Mouse (Mus musculus) bone marrow, adult 2 months (tissue): ENCODE measurements around the gene Prr29.

Experiments used
- CTCF ChIP-seq: fragments of 200-500 bp; IDR thresholded peaks from 2 replicates; pipeline ENCODE4 v1.5.1; 2011; ENCODE audit warnings: low read length, control low read depth; ENCODE audit not compliant: control insufficient read depth, insufficient read depth
- POLR2A ChIP-seq: fragments of 200-500 bp; IDR thresholded peaks from 2 replicates; pipeline ENCODE4 v1.6.1; 2011; ENCODE audit warnings: low read depth, mild to moderate bottlenecking, control low read depth, low read length, borderline replicate concordance; ENCODE audit not compliant: control insufficient read depth

DNA sequence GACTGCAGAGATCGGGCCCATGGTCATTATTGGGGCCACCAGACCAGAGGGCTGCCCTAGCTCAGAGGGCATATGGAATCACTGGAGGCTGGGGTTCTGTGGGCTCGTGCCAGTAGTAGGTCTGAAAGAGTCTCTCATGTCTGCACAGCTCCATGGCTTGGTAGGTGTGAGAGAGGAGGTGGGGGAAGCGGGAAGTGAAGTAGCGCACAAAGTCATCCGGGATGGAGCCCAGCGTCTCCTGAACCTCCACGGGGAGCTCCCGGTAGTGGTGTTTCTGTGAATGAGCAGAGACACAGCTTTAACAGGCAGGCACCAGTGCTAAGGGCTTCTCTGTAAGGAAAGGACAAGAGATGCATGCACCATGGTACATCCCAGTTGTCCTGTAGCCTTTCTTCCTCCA lies 33.2 kb downstream of the Prr29 start:
- TF ChIP-seq CTCF (no peak), POLR2A (no peak)
